Mouse (Mus musculus) cerebellum, postnatal 4 days (tissue): ENCODE data around the gene Ano9.
A peak's percentile ranks its signal among the peaks of the same experiment; 100 is the strongest.

Source experiments
- DNase-seq, 2 experiments: peaks; one replicate each; pipeline ENCODE4 v3.0.0; 2022; ENCODE audit warnings: low spot score in 2 of 2, mixed read lengths in 1 of 2

The Ano9 gene

GRCm38 (mm10) chr7:141062525-141062924 lies 55.1 kb downstream of the Ano9 start:
- DNase-seq, result no peak

DNA sequence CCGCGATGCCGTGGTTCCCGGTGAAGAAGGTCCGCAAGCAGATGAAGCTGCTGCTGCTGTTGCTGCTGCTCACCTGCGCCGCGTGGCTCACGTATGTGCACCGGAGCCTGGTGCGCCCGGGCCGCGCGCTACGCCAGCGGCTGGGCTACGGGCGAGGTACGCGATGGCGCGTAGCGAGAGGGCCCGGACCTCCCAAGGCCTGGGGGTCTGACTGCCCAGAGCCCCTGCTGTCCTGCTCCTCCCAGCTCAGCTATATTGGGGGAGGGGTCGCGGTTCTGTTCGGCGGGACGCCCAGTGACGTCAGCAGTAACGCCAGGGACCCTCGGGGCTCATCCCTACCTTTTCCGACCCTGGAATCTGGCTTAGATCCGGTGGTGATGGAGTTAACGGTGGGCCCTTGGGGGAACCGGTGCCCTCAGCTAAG lies 56.3 kb downstream of the Ano9 start:
- DNase-seq, result peak in 1 of 2 experiments; percentile 52

GRCm38 (mm10) chr7:141060426-141061242 lies 57.0 kb downstream of the Ano9 start, which contains the start of gene B4galnt4:
TSS of gene B4galnt4 (plus strand) at chr7:141061104.
- DNase-seq, result peak; percentile 80 to 88

GRCm38 (mm10) chr7:141059929-141060328 lies 57.7 kb downstream of the Ano9 start:
- DNase-seq, result no peak

GRCm38 (mm10) chr7:141058601-141059341 lies 58.8 kb downstream of the Ano9 start:
- no peak for DNase-seq

DNA sequence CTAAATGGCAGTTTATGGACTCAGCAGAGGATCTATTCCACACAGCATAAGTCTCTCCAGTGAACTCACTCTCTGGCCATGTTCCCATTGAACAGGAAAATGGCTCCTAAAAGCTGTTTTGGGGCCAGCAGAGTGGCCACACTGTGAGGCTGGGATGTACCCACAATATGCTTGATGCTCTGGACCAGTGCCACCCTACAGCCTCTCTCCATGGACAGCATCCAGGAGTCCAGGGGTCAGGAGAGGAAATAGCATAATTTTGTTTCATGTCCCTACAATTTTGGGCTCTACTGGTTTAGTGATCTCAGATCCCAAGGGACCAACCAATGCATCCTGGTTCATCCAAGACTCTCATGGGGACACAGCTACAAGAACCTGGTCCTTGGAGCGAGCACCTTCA lies 60.1 kb downstream of the Ano9 start:
- DNase-seq, result no peak

DNA sequence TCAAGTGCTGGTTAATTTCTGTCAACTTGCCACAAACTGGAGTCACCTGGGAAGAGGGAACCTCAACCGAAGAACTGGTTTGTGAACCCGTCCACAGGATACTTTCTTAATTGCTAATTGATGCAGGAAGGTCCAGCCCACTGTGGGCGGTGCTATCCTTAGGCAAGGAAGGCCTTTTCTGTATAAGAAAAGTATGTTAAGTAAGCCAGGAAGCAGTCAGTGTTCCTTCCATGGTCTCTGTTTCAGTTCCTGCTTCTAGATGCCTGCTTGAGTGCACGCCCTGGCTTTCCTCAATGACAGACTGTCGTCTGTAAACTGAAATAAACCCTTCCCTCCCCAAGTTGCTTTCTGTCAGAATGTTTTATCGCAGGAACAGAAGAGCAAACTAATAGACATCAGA lies 60.6 kb downstream of the Ano9 start:
- no peak for DNase-seq

DNA sequence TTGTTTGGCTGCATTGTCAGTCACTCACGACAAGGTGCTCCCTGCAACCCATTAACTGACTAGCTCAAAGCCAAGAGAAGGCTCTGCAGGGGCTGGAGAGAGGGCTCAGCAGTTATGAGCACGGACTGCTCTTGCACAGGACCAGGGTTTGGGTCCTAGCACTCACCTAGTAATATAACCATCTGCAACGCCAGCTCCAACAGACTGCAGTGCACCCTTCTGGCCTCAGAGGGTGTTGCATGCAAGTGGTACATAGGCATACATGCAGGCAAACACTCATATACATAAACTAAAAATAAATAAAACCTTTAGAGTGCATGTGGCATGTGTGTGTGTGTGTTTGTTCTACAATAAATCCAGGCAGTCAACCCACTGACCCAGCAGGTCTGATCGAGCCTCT lies 61.8 kb downstream of the Ano9 start:
- no peak for DNase-seq

- no peak for DNase-seq
Measured at GRCm38 (mm10) chr7:141052421-141052820, 65.2 kb downstream of the Ano9 start.

DNA sequence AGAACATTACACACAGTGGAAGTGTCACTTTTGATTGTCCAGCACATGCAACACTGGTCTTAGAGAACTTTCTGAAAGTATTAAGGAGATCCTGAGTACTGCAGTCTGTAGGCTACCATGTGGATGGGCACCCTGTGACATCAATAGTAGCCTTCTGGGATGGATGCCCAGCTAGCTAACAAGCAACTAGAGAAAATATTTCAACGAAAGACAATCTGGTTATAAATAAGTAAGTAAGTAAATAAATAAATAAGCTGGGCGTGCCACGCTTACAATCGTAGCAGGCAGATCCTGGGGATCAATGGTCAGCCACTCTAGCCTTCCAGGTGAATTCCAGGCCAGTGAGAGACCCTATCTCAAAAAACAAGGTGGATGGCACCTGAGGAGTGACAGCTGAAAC lies 65.6 kb downstream of the Ano9 start:
- no peak for DNase-seq
